Mouse (Mus musculus): Measurements from ENCODE around the gene Pcnx.
A peak's percentile ranks its signal among the peaks of the same experiment; 100 is the strongest.

- no peak for TF ChIP-seq POLR2A (IDR thresholded peaks at IDR 0.05; ENCODE audit: extremely low read depth, insufficient read depth, low read length)
- TF ChIP-seq CTCF (IDR thresholded peaks at IDR 0.05; ENCODE audit: extremely low read depth, insufficient read depth, low read length) = peak; percentile 32
Measured at GRCm38 (mm10) chr12:81836162-81836561, 23.7 kb upstream of the Pcnx start.
